Mouse (Mus musculus) effector memory CD4-positive, alpha-beta T cell, adult 5 months (primary cell): ENCODE results near the gene 1700019A02Rik. TPM values are rescaled to one million over a fixed set of nuclear protein-coding genes. Genes with fewer than 3 reads are reported as not detected.

Experiments
- polyA plus RNA-seq: library from polyadenylated mRNA; unstranded; fragments of 100-300 nt; shearing (Covaris generic); gene quantifications from one replicate; pipeline ENCODE4 v1.2.1, GENCODE M21; 2017

1700019A02Rik gene
- not detected for polyA plus RNA-seq

DNA sequence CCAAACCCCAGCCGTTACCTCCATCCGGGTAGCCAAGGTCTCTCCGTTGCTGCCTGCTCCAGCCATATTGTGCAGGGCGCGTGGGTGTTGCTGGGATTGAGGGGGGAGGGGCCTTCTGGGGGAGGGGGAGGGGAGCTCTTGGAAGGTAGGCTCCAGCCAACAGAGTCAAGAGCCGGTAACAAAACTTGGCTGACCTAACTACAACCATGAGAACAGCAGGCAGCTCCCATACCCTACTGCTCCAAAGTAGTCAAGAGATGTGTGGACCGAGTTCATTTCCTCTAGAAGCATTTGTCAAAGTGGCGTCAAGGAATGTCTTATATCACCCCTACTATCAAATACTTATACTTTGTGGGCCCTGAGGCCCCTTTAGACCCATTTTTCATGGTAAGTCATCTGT lies at the start of gene 1700019A02Rik:
TSS of gene 1700019A02Rik (minus strand) at position 101 of the 400 bp plus-strand sequence.

Other genes with a start within 250 kb of the 1700019A02Rik start
- 4.2 TPM for gene 1700019D03Rik, start 167.5 kb downstream of the 1700019A02Rik start, polyA plus RNA-seq
- gene Mstn, start 126.0 kb downstream of the 1700019A02Rik start, polyA plus RNA-seq = not detected
- 15.4 TPM for gene Pms1, start 109.4 kb upstream of the 1700019A02Rik start, polyA plus RNA-seq
- 38.8 TPM for gene Ormdl1, start 109.5 kb upstream of the 1700019A02Rik start, polyA plus RNA-seq
- gene Gm28778, start 109.5 kb upstream of the 1700019A02Rik start, polyA plus RNA-seq = not detected
- 11.5 TPM for gene Osgepl1, start 126.0 kb upstream of the 1700019A02Rik start, polyA plus RNA-seq
- not detected for gene Asdurf, start 165.0 kb upstream of the 1700019A02Rik start, polyA plus RNA-seq
- gene Gm28551, start 165.0 kb upstream of the 1700019A02Rik start, polyA plus RNA-seq = 0.12 TPM
- gene Asnsd1, start 165.1 kb upstream of the 1700019A02Rik start, polyA plus RNA-seq = 48.8 TPM